Mouse (Mus musculus) MEL (cell line): ENCODE measurements around the gene Rbck1.

ENCODE experiments used
- CHD2 ChIP-seq: IDR thresholded peaks from 2 replicates; pipeline ENCODE4 v1.6.1; 2011; ENCODE audit warnings: low read length, improper control_type of control experiment
- CTCF ChIP-seq, 3 experiments: IDR thresholded peaks in 2 of 3; conservative IDR thresholded peaks in 1 of 3; 2 replicates each; pipeline ENCODE4 v1.5.1; 2011 to 2012; ENCODE audit warnings: low read length in 3 of 3, low read depth in 2 of 3, mild to moderate bottlenecking in 2 of 3, improper control_type of control experiment in 1 of 3, inconsistent platforms in 1 of 3, mixed read lengths in 1 of 3, moderate library complexity in 1 of 3; ENCODE audit not compliant: control insufficient read depth in 1 of 3, insufficient read depth in 1 of 3, poor library complexity in 1 of 3, severe bottlenecking in 1 of 3
- KAT2A ChIP-seq: conservative IDR thresholded peaks from 2 replicates; pipeline ENCODE4 v1.6.1; 2012; ENCODE audit warnings: low read depth, low read length, improper control_type of control experiment, inconsistent platforms
- MAX ChIP-seq: IDR thresholded peaks from 2 replicates; pipeline ENCODE4 v1.6.1; 2011; ENCODE audit warnings: low read length, improper control_type of control experiment
- NRF1 ChIP-seq: IDR thresholded peaks from 2 replicates; pipeline ENCODE4 v1.6.1; 2014; ENCODE audit warnings: low read depth, mild to moderate bottlenecking, inconsistent platforms, low read length, improper control_type of control experiment, moderate library complexity; ENCODE audit not compliant: poor library complexity, insufficient read depth, severe bottlenecking
- POLR2A ChIP-seq, 2 experiments: IDR thresholded peaks; 2 replicates each; pipeline ENCODE4 v1.6.1; 2011 to 2012; ENCODE audit warnings: low read length in 2 of 2, mild to moderate bottlenecking in 2 of 2, control low read depth in 1 of 2, improper control_type of control experiment in 1 of 2, low read depth in 1 of 2, moderate library complexity in 1 of 2; ENCODE audit not compliant: control insufficient read depth in 1 of 2, insufficient read depth in 1 of 2, poor library complexity in 1 of 2
- SIN3A ChIP-seq: IDR thresholded peaks from 2 replicates; pipeline ENCODE4 v1.6.1; 2012; ENCODE audit warnings: low read length, improper control_type of control experiment, inconsistent platforms
- TAL1 ChIP-seq: IDR thresholded peaks from 2 replicates; pipeline ENCODE4 v1.6.1; 2012; ENCODE audit warnings: mild to moderate bottlenecking, inconsistent platforms, low read length, moderate library complexity, mixed read lengths
- USF2 ChIP-seq, 2 experiments: IDR thresholded peaks; 2 replicates each; pipeline ENCODE4 v1.6.1; 2011 to 2012; ENCODE audit warnings: improper control_type of control experiment in 2 of 2, low read length in 2 of 2, borderline replicate concordance in 1 of 2, inconsistent platforms in 1 of 2, low read depth in 1 of 2, mild to moderate bottlenecking in 1 of 2; ENCODE audit not compliant: insufficient read depth in 1 of 2
- ZKSCAN1 ChIP-seq: IDR thresholded peaks from 2 replicates; pipeline ENCODE4 v1.6.1; 2012; ENCODE audit warnings: low read depth, mild to moderate bottlenecking, inconsistent platforms, low read length, improper control_type of control experiment, moderate library complexity
- ZMIZ1 ChIP-seq: IDR thresholded peaks from 2 replicates; pipeline ENCODE4 v1.6.1; 2012; ENCODE audit warnings: low read depth, mild to moderate bottlenecking, inconsistent platforms, low read length, improper control_type of control experiment, moderate library complexity
- ZNF384 ChIP-seq: IDR thresholded peaks from 2 replicates; pipeline ENCODE4 v1.6.1; 2012; ENCODE audit warnings: low read depth, mild to moderate bottlenecking, inconsistent platforms, low read length, improper control_type of control experiment

GRCm38 (mm10) chr2:152313926-152314325, 18.5 kb downstream of the Rbck1 start:
- TF ChIP-seq NRF1 (no peak), CTCF (IDR thresholded peaks at IDR 0.05 in 2 of 3, conservative IDR thresholded peaks at IDR 0.05 in 1 of 3; ENCODE audit: control insufficient read depth in 1 of 3, insufficient read depth in 1 of 3, low read depth in 2 of 3, low read length in 3 of 3, poor library complexity in 1 of 3, severe bottlenecking in 1 of 3) (no peak), ZMIZ1 (peak; percentile 28; the same call in 1 of the 2 replicates), ZKSCAN1 (no peak), POLR2A (IDR thresholded peaks at IDR 0.05; ENCODE audit: control insufficient read depth in 1 of 2, insufficient read depth in 1 of 2, low read depth in 1 of 2, low read length in 2 of 2, poor library complexity in 1 of 2) (no peak; a peak in 1 of 4 replicates), TAL1 (no peak), KAT2A (no peak), SIN3A (no peak), ZNF384 (no peak), MAX (no peak), CHD2 (no peak), USF2 (IDR thresholded peaks at IDR 0.05; ENCODE audit: borderline replicate concordance in 1 of 2, insufficient read depth in 1 of 2, low read depth in 1 of 2, low read length in 2 of 2) (no peak)
